Mouse (Mus musculus) spleen, adult 2 months (tissue): ENCODE results near the gene Mark1.

Source experiments
- CTCF ChIP-seq: fragments of 200-500 bp; IDR thresholded peaks from 2 replicates; pipeline ENCODE4 v1.5.1; 2011; ENCODE audit warnings: mild to moderate bottlenecking, inconsistent platforms; ENCODE audit not compliant: insufficient read depth, insufficient read length, insufficient replicate concordance; ENCODE audit errors: extremely low read depth
- POLR2A ChIP-seq: fragments of 200-500 bp; IDR thresholded peaks from 2 replicates; pipeline ENCODE4 v1.6.1; 2011; ENCODE audit warnings: low read depth, low read length, inconsistent platforms

DNA sequence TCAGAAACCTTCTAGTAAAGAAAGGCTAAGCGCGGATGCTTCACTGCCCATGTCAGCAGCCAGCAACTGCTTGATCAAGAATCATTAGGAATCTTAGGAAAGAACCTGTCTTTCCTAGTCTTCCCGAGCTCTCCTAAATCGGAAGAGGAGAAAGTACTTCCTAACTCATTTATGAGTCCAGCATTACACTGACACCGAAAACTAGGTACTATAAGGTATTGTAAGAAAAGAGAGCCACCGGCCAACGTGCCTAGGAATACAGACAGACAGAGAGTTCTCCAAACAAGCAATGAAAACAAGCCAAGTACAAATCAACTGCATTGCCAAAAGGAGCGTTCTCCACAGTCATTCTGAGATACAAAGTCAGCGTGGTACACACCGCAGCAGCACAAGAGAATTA is 8.2 kb downstream of the Mark1 start:
- no peak for TF ChIP-seq CTCF
- no peak for TF ChIP-seq POLR2A
